Mouse (Mus musculus) CD4-positive helper T cell, adult 2 months (primary cell): ENCODE data around the gene Bud13.

ENCODE experiments used
- DNase-seq: peaks from one replicate; pipeline ENCODE4 v3.0.0-alpha.2; 2012; ENCODE audit warnings: low read depth, missing footprints, low spot score

The Bud13 gene

GRCm38 (mm10) chr9:46282631-46283436, at the start of gene Bud13:
Bud13 (plus strand) TSS chr9:46283008.
- peak; percentile 94 for DNase-seq

- DNase-seq, result no peak
These were observed 47.6 kb upstream of the Bud13 start for GRCm38 (mm10) chr9:46235196-46235595.

GRCm38 (mm10) chr9:46235596-46235648, 47.4 kb upstream of the Bud13 start, which contains the start of gene Apoc3:
Apoc3 (minus strand) TSS chr9:46235636.
- no peak for DNase-seq

- DNase-seq, result no peak
These were observed 47.2 kb upstream of the Bud13 start for GRCm38 (mm10) chr9:46235649-46236048.

GRCm38 (mm10) chr9:46238850-46239249, 44.0 kb upstream of the Bud13 start:
- DNase-seq, result no peak

GRCm38 (mm10) chr9:46240526-46241153, 42.2 kb upstream of the Bud13 start, which contains the start of gene Apoa4:
Apoa4 (plus strand) TSS chr9:46240696.
- no peak for DNase-seq

- no peak for DNase-seq
These were observed 41.0 kb upstream of the Bud13 start for GRCm38 (mm10) chr9:46241818-46242217.

GRCm38 (mm10) chr9:46243122-46243521, 39.7 kb upstream of the Bud13 start:
- no peak for DNase-seq

GRCm38 (mm10) chr9:46243584-46243983, 39.2 kb upstream of the Bud13 start:
- no peak for DNase-seq

GRCm38 (mm10) chr9:46246752-46247324, 36.0 kb upstream of the Bud13 start:
- peak; percentile 56 for DNase-seq

GRCm38 (mm10) chr9:46256177-46256576, 26.6 kb upstream of the Bud13 start:
- no peak for DNase-seq

- no peak for DNase-seq
These were observed 26.0 kb upstream of the Bud13 start for GRCm38 (mm10) chr9:46256658-46257385.

- DNase-seq, result no peak
These were observed 25.3 kb upstream of the Bud13 start for GRCm38 (mm10) chr9:46257546-46257945.

- DNase-seq, result no peak
These were observed 23.7 kb upstream of the Bud13 start for GRCm38 (mm10) chr9:46259111-46259510.

GRCm38 (mm10) chr9:46261131-46261530, 21.7 kb upstream of the Bud13 start:
- no peak for DNase-seq

- DNase-seq, result no peak
These were observed 14.4 kb upstream of the Bud13 start, which contains the start of gene Apoa5 for GRCm38 (mm10) chr9:46268343-46268873. Apoa5 (plus strand) TSS chr9:46268633.

GRCm38 (mm10) chr9:46269125-46269524, 13.7 kb upstream of the Bud13 start:
- no peak for DNase-seq

- DNase-seq, result no peak
These were observed 12.0 kb upstream of the Bud13 start for GRCm38 (mm10) chr9:46270782-46271181.

- DNase-seq, result peak; percentile 83
These were observed 10.7 kb upstream of the Bud13 start for GRCm38 (mm10) chr9:46272070-46272469.

GRCm38 (mm10) chr9:46272677-46273454, 9.9 kb upstream of the Bud13 start, which contains the start of gene Zpr1:
Zpr1 (plus strand) TSS chr9:46273064.
- peak; percentile 94 for DNase-seq

GRCm38 (mm10) chr9:46274494-46274893, 8.3 kb upstream of the Bud13 start:
- DNase-seq, result no peak
